Mouse (Mus musculus): ENCODE measurements around the gene Efemp1. TPM values are rescaled to one million over a fixed set of nuclear protein-coding genes. Genes with fewer than 3 reads are reported as not detected.

The Efemp1 gene
- polyA plus RNA-seq, 1 experiment from 2014 or later: 71.5 TPM

- H3K4me2 ChIP-seq: no peak overlapping the region
- no peak overlapping the region for H3K27ac ChIP-seq
- no peak for ATAC-seq (ENCODE audit: insufficient number of reproducible peaks, insufficient read depth, low FRiP score, low TSS enrichment, low read depth)
- H3K36me3 ChIP-seq: 0 out of 2 replicates have a peak, but pooled peaks cover 4% of the 10 kb centered on the region
- H3K4me3 ChIP-seq: no peak overlapping the region
- H3K4me1 ChIP-seq: 0 out of 2 replicates have a peak, but pooled peaks cover 9% of the 10 kb centered on the region
- no peak overlapping the region for H3K9ac ChIP-seq
- H3K27me3 ChIP-seq: no peaks in the 10 kb centered on the region
- 28% methylated on average over 2 of the region's 2 CpGs for WGBS
- no peaks in the 10 kb centered on the region for H3K9me3 ChIP-seq
Observed at GRCm38 (mm10) chr11:28869129-28869528, 16.1 kb downstream of the Efemp1 start.

DNA sequence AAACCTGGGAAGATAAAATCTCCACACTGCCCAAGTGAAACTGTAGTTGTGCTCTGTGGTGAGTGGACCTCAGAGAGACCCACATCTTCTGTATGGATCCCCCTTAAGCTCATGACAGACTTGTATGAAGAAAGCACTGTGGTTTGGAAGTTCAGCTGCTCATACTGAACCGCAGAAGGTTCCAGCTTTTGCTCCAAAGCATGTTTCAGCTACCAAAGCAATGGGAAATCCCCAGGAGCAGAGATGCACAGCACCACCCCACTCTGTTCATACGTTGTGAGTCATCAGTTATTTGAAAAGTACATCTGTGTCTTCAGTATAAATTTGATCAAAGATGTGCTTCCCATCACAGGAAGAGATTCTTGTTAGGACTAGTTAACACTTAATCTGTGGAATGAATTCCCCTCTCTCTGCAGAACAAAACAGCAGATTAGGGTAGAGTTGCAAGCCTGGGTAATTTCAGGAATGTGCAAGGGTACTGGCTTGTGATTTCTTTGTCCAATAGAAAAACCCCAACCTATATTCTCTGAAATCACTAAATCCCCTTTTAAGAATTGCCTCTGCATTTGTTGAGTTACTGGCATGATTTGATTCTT is 28.5 kb downstream of the Efemp1 start:
- H3K9me3 ChIP-seq: no peaks in the 10 kb centered on the region
- H3K9ac ChIP-seq: no peak overlapping the region
- H3K27ac ChIP-seq: peak overlapping the region; percentile 39; the same call in 1 of the 2 replicates
- no peak for ATAC-seq (ENCODE audit: insufficient number of reproducible peaks, insufficient read depth, low FRiP score, low TSS enrichment, low read depth)
- H3K4me2 ChIP-seq: no peak overlapping the region
- 0 out of 2 replicates have a peak, but pooled peaks cover 5% of the 10 kb centered on the region for H3K36me3 ChIP-seq
- no peaks in the 10 kb centered on the region for H3K27me3 ChIP-seq
- no peak overlapping the region for H3K4me3 ChIP-seq
- WGBS: 27% methylated on average over 2 of the region's 2 CpGs
- peaks cover 11% of the 10 kb centered on the region for H3K4me1 ChIP-seq

DNA sequence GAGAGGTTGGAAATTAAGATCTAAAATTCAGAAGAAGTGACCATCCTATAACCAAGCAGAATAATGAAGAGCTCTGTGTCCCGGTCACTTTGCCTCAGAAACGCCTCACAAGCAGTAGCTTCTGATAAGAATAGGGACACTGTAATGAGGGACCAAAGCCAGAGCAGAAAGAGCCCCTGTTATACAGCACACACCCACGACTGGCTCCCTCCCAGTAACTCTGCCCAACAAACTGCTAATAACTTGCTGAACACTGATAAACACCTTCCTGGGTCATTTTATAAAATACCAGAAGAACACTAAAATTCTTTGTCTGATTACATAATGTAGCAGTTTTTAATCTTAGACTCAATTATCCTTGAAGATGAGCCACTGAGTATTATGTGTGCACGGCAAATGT is 30.1 kb downstream of the Efemp1 start:
- Histone ChIP-seq H3K9ac (no peak overlapping the region), H3K4me2 (no peak overlapping the region), H3K36me3 (0 out of 2 replicates have a peak, but pooled peaks cover 2% of the 10 kb centered on the region), H3K27me3 (no peaks in the 10 kb centered on the region), H3K27ac (no peak overlapping the region), H3K4me3 (no peak overlapping the region), H3K9me3 (no peaks in the 10 kb centered on the region), H3K4me1 (peaks cover 11% of the 10 kb centered on the region)
- ATAC-seq (ENCODE audit: insufficient number of reproducible peaks, insufficient read depth, low FRiP score, low TSS enrichment, low read depth): no peak
- WGBS: 41% methylated on average over 4 of the region's 4 CpGs

DNA sequence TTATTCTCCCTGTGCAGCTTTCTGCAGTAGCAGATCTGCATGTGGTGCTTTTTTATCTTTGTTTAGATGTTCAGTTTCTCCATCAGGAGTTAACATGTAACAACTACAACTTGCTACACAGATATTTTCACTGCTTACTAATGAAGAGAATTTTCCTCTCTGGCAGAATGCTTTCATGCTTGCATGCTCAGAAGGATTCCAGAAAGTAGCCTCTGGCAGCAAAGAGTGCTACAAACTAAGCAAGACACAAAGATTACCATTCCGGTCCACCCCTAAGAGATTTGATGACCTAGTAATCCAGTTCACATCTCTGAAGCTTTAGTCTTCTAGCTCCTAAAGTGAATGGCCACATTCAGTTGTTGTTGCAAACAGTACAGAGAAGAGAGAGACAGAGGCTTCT is 36.5 kb downstream of the Efemp1 start:
- 74% methylated on average over 1 of the region's 1 CpGs for WGBS
- Histone ChIP-seq H3K4me3 (no peak overlapping the region), H3K36me3 (no peaks in the 10 kb centered on the region), H3K27ac (no peak overlapping the region), H3K27me3 (no peaks in the 10 kb centered on the region), H3K9ac (no peak overlapping the region), H3K4me2 (no peak overlapping the region), H3K4me1 (no peaks in the 10 kb centered on the region), H3K9me3 (no peaks in the 10 kb centered on the region)
- no peak for ATAC-seq (ENCODE audit: insufficient number of reproducible peaks, insufficient read depth, low FRiP score, low TSS enrichment, low read depth)

GRCm38 (mm10) chr11:28891515-28891914 is 38.5 kb downstream of the Efemp1 start:
- ATAC-seq (ENCODE audit: insufficient number of reproducible peaks, insufficient read depth, low FRiP score, low TSS enrichment, low read depth): no peak

GRCm38 (mm10) chr11:28899420-28899819 is 46.4 kb downstream of the Efemp1 start:
- 22% methylated on average over 1 of the region's 1 CpGs for WGBS
- Histone ChIP-seq H3K4me1 (no peaks in the 10 kb centered on the region), H3K27me3 (no peaks in the 10 kb centered on the region), H3K4me3 (no peak overlapping the region), H3K4me2 (no peak overlapping the region), H3K36me3 (no peaks in the 10 kb centered on the region), H3K27ac (no peak overlapping the region), H3K9me3 (no peaks in the 10 kb centered on the region), H3K9ac (no peak overlapping the region)
- no peak for ATAC-seq (ENCODE audit: insufficient number of reproducible peaks, insufficient read depth, low FRiP score, low TSS enrichment, low read depth)

More at GRCm38 (mm10) chr11:28891515-28891914, 38.5 kb downstream of the Efemp1 start:
- Histone ChIP-seq H3K9me3 (no peaks in the 10 kb centered on the region), H3K9ac (no peak overlapping the region), H3K4me2 (no peak overlapping the region), H3K27ac (no peak overlapping the region), H3K27me3 (no peaks in the 10 kb centered on the region), H3K4me1 (no peaks in the 10 kb centered on the region), H3K4me3 (no peak overlapping the region), H3K36me3 (no peaks in the 10 kb centered on the region)
- 51% methylated on average over 5 of the region's 5 CpGs for WGBS

DNA sequence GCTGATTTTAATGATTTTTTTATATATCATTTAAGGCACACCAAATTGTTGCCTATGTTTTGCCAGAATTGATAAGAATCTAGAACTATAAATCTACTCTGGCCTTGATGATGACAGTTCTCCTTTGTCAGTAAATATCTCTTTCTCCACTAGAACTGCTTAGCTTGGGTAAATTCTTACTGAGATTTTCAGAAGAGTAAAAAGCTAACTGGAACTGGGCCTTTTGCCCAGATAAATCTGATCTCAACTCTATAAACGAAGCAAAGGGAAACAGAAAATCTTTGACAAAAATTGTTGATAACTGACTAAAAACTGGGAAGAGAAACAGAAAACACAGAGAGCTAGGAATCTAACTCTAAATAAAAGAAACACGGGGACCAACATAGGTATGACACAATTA is 51.6 kb downstream of the Efemp1 start:
- no peak overlapping the region for H3K9ac ChIP-seq
- H3K4me2 ChIP-seq: no peak overlapping the region
- no peaks in the 10 kb centered on the region for H3K27me3 ChIP-seq
- no peak overlapping the region for H3K4me3 ChIP-seq
- H3K4me1 ChIP-seq: no peaks in the 10 kb centered on the region
- ATAC-seq (ENCODE audit: insufficient number of reproducible peaks, insufficient read depth, low FRiP score, low TSS enrichment, low read depth): no peak
- no peaks in the 10 kb centered on the region for H3K9me3 ChIP-seq
- no peaks in the 10 kb centered on the region for H3K36me3 ChIP-seq
- H3K27ac ChIP-seq: no peak overlapping the region
- 70% methylated on average over 2 of the region's 2 CpGs for WGBS

DNA sequence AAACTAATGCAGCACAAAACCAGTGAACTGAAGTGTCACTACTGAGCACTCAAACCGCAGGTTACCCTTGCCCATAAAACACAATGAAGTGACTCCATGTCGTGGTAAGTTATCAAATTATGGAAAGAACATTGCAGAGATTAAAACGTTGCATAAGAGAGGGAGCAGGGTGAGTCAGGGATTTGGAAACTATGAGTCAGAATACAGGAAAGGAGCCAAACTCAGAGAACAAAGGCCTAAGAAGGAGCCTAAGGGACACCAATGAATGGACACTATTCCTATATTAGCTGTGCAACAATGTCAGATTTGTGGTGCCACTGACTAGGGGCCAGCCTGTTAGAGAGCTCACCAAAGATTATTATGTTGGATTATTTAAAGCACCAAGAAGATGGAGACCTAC is 53.3 kb downstream of the Efemp1 start:
- no peak for ATAC-seq (ENCODE audit: insufficient number of reproducible peaks, insufficient read depth, low FRiP score, low TSS enrichment, low read depth)
- Histone ChIP-seq H3K36me3 (no peaks in the 10 kb centered on the region), H3K9me3 (no peaks in the 10 kb centered on the region), H3K4me1 (no peaks in the 10 kb centered on the region), H3K4me2 (no peak overlapping the region), H3K27me3 (no peaks in the 10 kb centered on the region), H3K4me3 (no peak overlapping the region), H3K27ac (no peak overlapping the region), H3K9ac (no peak overlapping the region)
- WGBS: 78% methylated on average over 3 of the region's 3 CpGs

DNA sequence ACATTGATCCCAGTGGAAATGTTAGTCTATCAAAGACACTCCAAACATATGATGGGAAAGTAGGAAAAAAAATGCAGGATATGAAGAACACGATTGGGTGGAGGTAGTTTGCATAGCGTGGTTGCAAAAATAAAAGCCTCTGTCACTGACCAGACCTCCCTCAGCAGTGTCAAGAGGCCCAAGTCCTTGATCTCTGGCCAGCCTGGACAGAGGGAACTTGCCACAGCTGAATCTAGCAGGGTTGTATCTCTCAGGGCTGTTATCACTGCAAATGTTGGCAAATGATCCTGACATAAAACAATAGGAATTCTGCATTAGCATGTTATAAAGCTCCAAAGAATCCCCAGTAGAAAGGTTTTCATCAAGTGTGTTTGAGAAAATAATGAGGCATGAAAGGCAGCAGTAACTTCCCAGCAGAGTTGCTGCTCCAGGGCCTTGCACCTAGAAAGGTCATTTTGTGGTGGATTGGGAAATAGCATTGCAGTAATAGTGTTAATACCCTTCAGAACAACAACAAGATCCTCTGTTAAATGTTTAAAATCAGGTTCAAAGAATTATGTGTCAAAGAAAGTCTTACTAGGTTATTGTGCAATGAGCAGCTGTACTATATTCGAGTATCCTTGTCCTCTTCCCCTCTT is 56.0 kb downstream of the Efemp1 start:
- no peak overlapping the region for H3K4me3 ChIP-seq
- no peaks in the 10 kb centered on the region for H3K36me3 ChIP-seq
- 0 out of 2 replicates have a peak, but pooled peaks cover 7% of the 10 kb centered on the region for H3K4me1 ChIP-seq
- no peak overlapping the region for H3K9ac ChIP-seq
- no peaks in the 10 kb centered on the region for H3K9me3 ChIP-seq
- no peaks in the 10 kb centered on the region for H3K27me3 ChIP-seq
- no peak overlapping the region for H3K4me2 ChIP-seq
- H3K27ac ChIP-seq: no peak overlapping the region
- ATAC-seq (ENCODE audit: insufficient number of reproducible peaks, insufficient read depth, low FRiP score, low TSS enrichment, low read depth): no peak
- WGBS: 65% methylated on average over 3 of the region's 3 CpGs

- H3K36me3 ChIP-seq: no peaks in the 10 kb centered on the region
- no peak for ATAC-seq (ENCODE audit: insufficient number of reproducible peaks, insufficient read depth, low FRiP score, low TSS enrichment, low read depth)
- H3K4me3 ChIP-seq: no peak overlapping the region
- WGBS: 70% methylated on average over 3 of the region's 3 CpGs
- H3K4me2 ChIP-seq: no peak overlapping the region
- H3K27me3 ChIP-seq: no peaks in the 10 kb centered on the region
- 0 out of 2 replicates have a peak, but pooled peaks cover 7% of the 10 kb centered on the region for H3K4me1 ChIP-seq
- H3K27ac ChIP-seq: no peak overlapping the region
- H3K9ac ChIP-seq: no peak overlapping the region
- no peaks in the 10 kb centered on the region for H3K9me3 ChIP-seq
Observed at GRCm38 (mm10) chr11:28912469-28913138, 59.6 kb downstream of the Efemp1 start.

GRCm38 (mm10) chr11:28934449-28934848 is 81.4 kb downstream of the Efemp1 start:
- Histone ChIP-seq H3K4me1 (no peaks in the 10 kb centered on the region), H3K4me2 (no peak overlapping the region), H3K36me3 (no peaks in the 10 kb centered on the region), H3K27me3 (no peaks in the 10 kb centered on the region), H3K9ac (no peak overlapping the region), H3K4me3 (no peak overlapping the region), H3K9me3 (no peaks in the 10 kb centered on the region), H3K27ac (no peak overlapping the region)
- no peak for ATAC-seq (ENCODE audit: insufficient number of reproducible peaks, insufficient read depth, low FRiP score, low TSS enrichment, low read depth)

GRCm38 (mm10) chr11:28939651-28940050 is 86.6 kb downstream of the Efemp1 start:
- Histone ChIP-seq H3K9ac (no peak overlapping the region), H3K36me3 (no peaks in the 10 kb centered on the region), H3K4me2 (no peak overlapping the region), H3K4me3 (no peak overlapping the region), H3K27me3 (no peaks in the 10 kb centered on the region), H3K9me3 (no peaks in the 10 kb centered on the region), H3K27ac (no peak overlapping the region), H3K4me1 (peaks cover 4% of the 10 kb centered on the region; the same call in 1 of the 2 replicates)
- ATAC-seq (ENCODE audit: insufficient number of reproducible peaks, insufficient read depth, low FRiP score, low TSS enrichment, low read depth): 0 out of 2 replicates have a peak, but pooled peaks have one; percentile 43
- WGBS: 59% methylated on average over 1 of the region's 1 CpGs

All from embryonic facial prominence, embryonic 13.5 days (tissue).